21 mouse cellular contexts compared by ENCODE assay signal in the genomic region with DNA sequence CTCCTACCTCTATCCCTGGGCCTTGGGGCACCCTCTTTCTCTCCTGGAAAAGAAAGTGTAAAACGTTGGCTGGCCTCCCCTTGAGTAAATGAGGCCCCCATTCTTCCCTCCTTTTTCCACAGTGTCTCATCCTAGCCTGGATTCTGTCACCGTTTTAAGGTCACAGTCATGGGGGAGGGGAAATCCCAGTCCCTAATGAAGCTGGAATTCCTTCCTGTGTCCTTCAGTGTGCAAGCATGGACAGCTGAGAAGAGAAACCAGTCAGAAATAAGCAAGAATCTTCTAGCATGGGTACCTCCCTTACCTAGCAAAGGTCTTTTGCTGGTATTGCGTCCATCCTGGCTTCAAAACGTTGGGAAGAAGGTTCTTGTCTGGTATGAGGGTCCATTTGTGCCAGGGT. TPM values are rescaled to one million over a fixed set of nuclear protein-coding genes. Genes with fewer than 3 reads are reported as not detected.
"Had no signal": no experiment of that assay in that cellular context is flagged by ENCODE, and none has a peak within 500 bp of the region (broad histone marks: within the 10 kb centered on the region; RNA-seq: fewer than 3 reads in every experiment).

No protein-coding gene starts in this region.

- H3K4me2 ChIP-seq: intestine, embryonic 15.5 days; limb, embryonic 15.5 days; midbrain, embryonic 12.5 days had no signal

- DNase-seq: kidney, adult 18-20 months; kidney, postnatal 25 days; layer of hippocampus, adult 9-11 months; layer of hippocampus, postnatal 36 days; right cerebral cortex, postnatal 25 days; thymus, postnatal 4 days had no signal

- H3K4me1 ChIP-seq: limb, embryonic 15.5 days; midbrain, embryonic 12.5 days had no signal

- H3K36me3 ChIP-seq: intestine, embryonic 15.5 days; limb, embryonic 15.5 days; midbrain, embryonic 12.5 days had no signal

- ATAC-seq: intestine, embryonic 15.5 days had no signal

- H3K9ac ChIP-seq: intestine, embryonic 15.5 days; limb, embryonic 15.5 days; midbrain, embryonic 12.5 days had no signal

- H3K9me3 ChIP-seq: intestine, embryonic 15.5 days; limb, embryonic 15.5 days; megakaryocyte, embryonic 14.5 days; midbrain, embryonic 12.5 days had no signal

- H3K4me3 ChIP-seq: intestine, embryonic 15.5 days; limb, embryonic 15.5 days; megakaryocyte, embryonic 14.5 days; midbrain, embryonic 12.5 days had no signal

- H3K27ac ChIP-seq: intestine, embryonic 15.5 days; limb, embryonic 15.5 days; macrophage; midbrain, embryonic 12.5 days had no signal

- H3K27me3 ChIP-seq: intestine, embryonic 15.5 days; limb, embryonic 15.5 days; midbrain, embryonic 12.5 days had no signal

RNA-seq across cellular contexts. Expression of a gene that starts 1.2 kb away (rescaled TPM):
- total RNA-seq: midbrain, postnatal 0 days had no signal
- polyA plus RNA-seq: limb, embryonic 11.5 days; limb, embryonic 15.5 days; macrophage; midbrain, embryonic 12.5 days; midbrain, postnatal 0 days; neural tube, embryonic 14.5 days had no signal

RNA-seq across cellular contexts. Expression of a gene that starts 29.9 kb away (rescaled TPM):
- total RNA-seq: layer of hippocampus, adult 18-20 months; left cerebral cortex, adult 8-10 months; left cerebral cortex, postnatal 25 days had no signal

RNA-seq across cellular contexts. Expression of a gene that starts 37.8 kb away (rescaled TPM):
- polyA plus RNA-seq: macrophage; midbrain, embryonic 12.5 days; small intestine, adult 2 months had no signal

RNA-seq across cellular contexts. Expression of a gene that starts 43.2 kb away (rescaled TPM):
- total RNA-seq: midbrain, postnatal 0 days had no signal
- polyA plus RNA-seq: intestine, embryonic 15.5 days; kidney, embryonic 16.5 days; limb, embryonic 11.5 days; lung, embryonic 16.5 days; macrophage; midbrain, embryonic 12.5 days; midbrain, postnatal 0 days; small intestine, adult 2 months; stomach, embryonic 16.5 days had no signal
